ENCODE assay signal across 20 mouse cellular contexts in genomic region chr1:161183677-161184076, GRCm38 (mm10). TPM values are rescaled to one million over a fixed set of nuclear protein-coding genes. Genes with fewer than 3 reads are reported as not detected.
DNase-seq lines count a peak whose midpoint lies in the region; ATAC-seq and TF ChIP-seq lines count a peak whose summit lies in the region.
"Had no signal": no experiment of that assay in that cellular context is flagged by ENCODE, and none has a peak within 500 bp of the region (broad histone marks: within the 10 kb centered on the region; RNA-seq: fewer than 3 reads in every experiment).

No protein-coding gene starts in this region.

- 24% methylated on average over 9 of the region's 9 CpGs for WGBS in kidney, postnatal 0 days
- WGBS in hindbrain, embryonic 10.5 days: 67% methylated on average over 9 of the region's 9 CpGs

- DNase-seq in adrenal gland, adult 2 months: peak; percentile 7
- DNase-seq in adrenal gland, postnatal 10 days: no peak
- peak; percentile 21 for DNase-seq in kidney, postnatal 0 days (ENCODE audit: low spot score)
- no peak for DNase-seq in kidney, adult 11 months
- DNase-seq in cerebellum, adult 18-20 months: no peak
- DNase-seq in hindbrain, embryonic 10.5 days (ENCODE audit: low spot score): no peak
- DNase-seq: cerebellum, adult 2 months; kidney, postnatal 4 days; layer of hippocampus, postnatal 36 days; left cerebral cortex, postnatal 4 days; lung, postnatal 4 days had no signal

- H3K27me3 ChIP-seq in kidney, postnatal 0 days (ENCODE audit: insufficient read depth, low read length): no peaks in the 10 kb centered on the region
- no peaks in the 10 kb centered on the region for H3K27me3 ChIP-seq in hindbrain, embryonic 10.5 days (ENCODE audit: insufficient read depth, poor library complexity, severe bottlenecking)
- H3K27me3 ChIP-seq: forebrain, embryonic 13.5 days had no signal

- no peak for TF ChIP-seq CTCF in kidney, postnatal 0 days (IDR thresholded peaks at IDR 0.05; ENCODE audit: low read depth)

- ATAC-seq in kidney, postnatal 0 days (replicated peaks; ENCODE audit: low FRiP score, low read depth): no peak
- peak; percentile 17 to 39; a peak in 1 of 4 replicates for ATAC-seq in hematopoietic stem cell, adult 5-6 weeks (replicated peaks in 1 of 2; ENCODE audit: insufficient read depth in 1 of 2, low FRiP score in 2 of 2, low TSS enrichment in 1 of 2, low read depth in 1 of 2, poor library complexity in 2 of 2, severe bottlenecking in 2 of 2)
- peak; percentile 35 for ATAC-seq in megakaryocyte progenitor cell, adult 5-6 weeks (replicated peaks; ENCODE audit: poor library complexity)
- ATAC-seq: forebrain, embryonic 13.5 days; hindbrain, embryonic 16.5 days; Patski had no signal

- no peaks in the 10 kb centered on the region for H3K4me1 ChIP-seq in kidney, postnatal 0 days (replicated peaks; ENCODE audit: insufficient read depth, low read length)
- H3K4me1 ChIP-seq in hindbrain, embryonic 10.5 days (replicated peaks): no peaks in the 10 kb centered on the region
- H3K4me1 ChIP-seq: forebrain, embryonic 13.5 days had no signal

- H3K27ac ChIP-seq in kidney, postnatal 0 days: no peak overlapping the region
- H3K27ac ChIP-seq in hindbrain, embryonic 10.5 days: no peak overlapping the region
- H3K27ac ChIP-seq: forebrain, embryonic 13.5 days had no signal

- no peak overlapping the region for H3K4me3 ChIP-seq in kidney, postnatal 0 days (replicated peaks; ENCODE audit: low read depth, low read length)
- H3K4me3 ChIP-seq in hindbrain, embryonic 10.5 days: no peak overlapping the region
- H3K4me3 ChIP-seq: forebrain, embryonic 13.5 days had no signal

- no peak overlapping the region for H3K9ac ChIP-seq in kidney, postnatal 0 days (ENCODE audit: low read depth, low read length)
- H3K9ac ChIP-seq: forebrain, embryonic 13.5 days had no signal

- H3K9me3 ChIP-seq in kidney, postnatal 0 days (replicated peaks; ENCODE audit: low read length): no peaks in the 10 kb centered on the region; the same call in 1 of the 2 replicates
- H3K9me3 ChIP-seq in hindbrain, embryonic 10.5 days: peaks cover 6% of the 10 kb centered on the region; the same call in 1 of the 2 replicates

- no peaks in the 10 kb centered on the region for H3K36me3 ChIP-seq in kidney, postnatal 0 days (ENCODE audit: insufficient read depth, low read length)
- H3K36me3 ChIP-seq in hindbrain, embryonic 10.5 days: no peaks in the 10 kb centered on the region

- H3K4me2 ChIP-seq in kidney, postnatal 0 days (ENCODE audit: low read length): peak overlapping the region; percentile 30
- H3K4me2 ChIP-seq: forebrain, embryonic 13.5 days had no signal

RNA-seq across cellular contexts. Expression of gene Tex50, which starts 24.6 kb away (rescaled TPM):
- not detected for total RNA-seq in adrenal gland, adult 2 months (2021)
- polyA plus RNA-seq in adrenal gland, adult 2 months (2012; rRNA removed): not detected in 2 replicates
- not detected for total RNA-seq in adrenal gland, postnatal 10 days (2021)
- 0.11 and 0.16 TPM in 2 replicates for polyA plus RNA-seq in kidney, postnatal 0 days (2015; fragmentation: Nextera tagmentation; extraction: Ambion mirVana)
- total RNA-seq in hematopoietic stem cell, adult 5-6 weeks (2017): not detected in 2 replicates
- total RNA-seq in megakaryocyte progenitor cell, adult 5-6 weeks (2015): not detected in 2 replicates
- not detected in 2 replicates for total RNA-seq in megakaryocyte progenitor cell, adult 5-6 weeks (2017)
- 0.13 and 0.45 TPM in 2 replicates for polyA plus RNA-seq in hindbrain, embryonic 10.5 days (2016; fragmentation: Nextera tagmentation; extraction: Ambion mirVana)
- total RNA-seq: layer of hippocampus, postnatal 36 days; left cerebral cortex, postnatal 4 days; neutrophil, adult 5-6 weeks had no signal
- polyA plus RNA-seq: brain, embryonic 14.5 days; cerebellum, adult 2 months; liver, embryonic 16.5 days; Patski had no signal

RNA-seq across cellular contexts. Expression of gene Ankrd45, which starts 41.2 kb away (rescaled TPM):
- 1 to 10 TPM; 4.4 to 8.3 TPM for total RNA-seq in adrenal gland, adult 2 months (2021)
- 0.37 and 0.58 TPM in 2 replicates for polyA plus RNA-seq in adrenal gland, adult 2 months (2012; rRNA removed)
- 1 to 10 TPM; 1.7 to 3.0 TPM for total RNA-seq in adrenal gland, postnatal 10 days (2021)
- polyA plus RNA-seq in kidney, postnatal 0 days (2015; fragmentation: Nextera tagmentation; extraction: Ambion mirVana): 4.5 and 4.8 TPM in 2 replicates
- total RNA-seq in hematopoietic stem cell, adult 5-6 weeks (2017): not detected in 2 replicates
- total RNA-seq in megakaryocyte progenitor cell, adult 5-6 weeks (2015): not detected in 2 replicates
- not detected in 2 replicates for total RNA-seq in megakaryocyte progenitor cell, adult 5-6 weeks (2017)
- 4.1 and 4.9 TPM in 2 replicates for polyA plus RNA-seq in hindbrain, embryonic 10.5 days (2016; fragmentation: Nextera tagmentation; extraction: Ambion mirVana)
- total RNA-seq: monocyte, adult 5-6 weeks; neutrophil, adult 5-6 weeks had no signal
- polyA plus RNA-seq: liver, embryonic 16.5 days had no signal

RNA-seq across cellular contexts. Expression of gene Klhl20, which starts 52.4 kb away (rescaled TPM):
- 10 to 100 TPM; 14.1 to 17.2 TPM for total RNA-seq in adrenal gland, adult 2 months (2021)
- polyA plus RNA-seq in adrenal gland, adult 2 months (2012; rRNA removed): 2.9 and 4.4 TPM in 2 replicates
- 10 to 100 TPM; 13.7 to 17.8 TPM for total RNA-seq in adrenal gland, postnatal 10 days (2021)
- 10.4 and 10.8 TPM in 2 replicates for polyA plus RNA-seq in kidney, postnatal 0 days (2015; fragmentation: Nextera tagmentation; extraction: Ambion mirVana)
- 22.5 and 22.8 TPM in 2 replicates for total RNA-seq in hematopoietic stem cell, adult 5-6 weeks (2017)
- total RNA-seq in megakaryocyte progenitor cell, adult 5-6 weeks (2015): 25.4 and 31.6 TPM in 2 replicates
- total RNA-seq in megakaryocyte progenitor cell, adult 5-6 weeks (2017): 14.2 and 19.9 TPM in 2 replicates
- polyA plus RNA-seq in hindbrain, embryonic 10.5 days (2016; fragmentation: Nextera tagmentation; extraction: Ambion mirVana): 15.5 and 15.6 TPM in 2 replicates

Comparison
In these comparisons a context has a peak if more than half of its experiments do, and no peak if none do; other contexts are left out.
1. DNase-seq: peak in adrenal gland, adult 2 months (single experiment) and kidney, postnatal 0 days (single experiment); none in adrenal gland, postnatal 10 days (single experiment), kidney, adult 11 months (single experiment), cerebellum, adult 18-20 months (0 of 2) and hindbrain, embryonic 10.5 days (single experiment).